Mouse (Mus musculus): ENCODE measurements around the gene Tlr8. TPM values are rescaled to one million over a fixed set of nuclear protein-coding genes. Genes with fewer than 3 reads are reported as not detected.

Gene Tlr8
- polyA plus RNA-seq, 1 experiment from 2014 or later, result 0.27 TPM

DNA sequence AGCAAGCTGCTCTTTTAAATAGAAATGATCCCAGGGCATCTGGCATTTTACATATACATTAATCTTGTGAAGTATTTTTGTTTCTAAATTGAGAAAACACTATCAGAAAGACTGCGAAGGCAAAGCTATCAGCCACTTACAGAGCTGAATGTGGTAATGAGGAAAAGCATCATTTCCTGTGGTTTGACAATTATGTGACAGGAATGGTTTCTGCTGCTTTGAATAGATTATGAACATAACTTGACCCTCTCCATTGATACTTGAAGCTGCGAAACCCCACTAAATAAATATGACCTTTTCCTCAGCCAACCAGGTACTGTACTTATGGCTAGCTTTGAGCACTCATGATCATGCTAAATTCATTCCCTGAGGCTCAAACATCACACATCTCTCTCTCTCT lies 62.8 kb downstream of the Tlr8 start:
- Histone ChIP-seq H3K27ac (ENCODE audit: poor library complexity, severe bottlenecking) (no peak overlapping the region), H3K36me3 (no peaks in the 10 kb centered on the region), H3K4me2 (no peak overlapping the region), H3K9me3 (replicated peaks) (no peaks in the 10 kb centered on the region), H3K27me3 (replicated peaks) (no peaks in the 10 kb centered on the region), H3K4me3 (no peak overlapping the region), H3K4me1 (replicated peaks) (no peaks in the 10 kb centered on the region), H3K9ac (no peak overlapping the region)
- 62% methylated on average over 2 of the region's 2 CpGs for WGBS
- no peak for ATAC-seq (ENCODE audit: insufficient number of reproducible peaks, low FRiP score)

DNA sequence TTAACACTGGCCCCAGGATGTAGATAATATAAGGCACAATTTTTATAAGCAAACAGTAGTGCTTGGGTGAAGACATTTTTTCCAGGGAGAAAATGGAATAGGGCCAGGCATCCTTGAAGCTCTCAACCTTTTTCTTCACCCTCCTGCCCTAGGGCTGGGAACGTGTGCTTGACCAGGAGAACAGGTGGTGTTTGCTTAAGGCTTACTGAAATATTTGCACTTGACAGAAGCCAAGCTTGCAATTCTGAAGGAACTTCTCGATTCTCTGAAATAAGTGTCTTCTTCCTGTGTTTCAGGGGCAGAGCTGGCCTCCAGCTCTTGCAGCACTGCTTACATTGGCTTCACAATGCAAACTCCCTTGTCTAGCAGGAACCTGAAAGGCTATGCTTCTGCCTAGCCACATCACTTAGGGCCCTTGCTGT lies 68.9 kb downstream of the Tlr8 start:
- H3K27me3 ChIP-seq (replicated peaks), result no peaks in the 10 kb centered on the region
- H3K4me1 ChIP-seq (replicated peaks), result no peaks in the 10 kb centered on the region
- H3K36me3 ChIP-seq, result no peaks in the 10 kb centered on the region
- H3K4me2 ChIP-seq, result no peak overlapping the region
- ATAC-seq (ENCODE audit: insufficient number of reproducible peaks, low FRiP score), result no peak
- H3K9me3 ChIP-seq (replicated peaks), result 0 out of 2 replicates have a peak, but pooled peaks cover 3% of the 10 kb centered on the region
- H3K9ac ChIP-seq, result no peak overlapping the region
- H3K4me3 ChIP-seq, result no peak overlapping the region
- no peak overlapping the region for H3K27ac ChIP-seq (ENCODE audit: poor library complexity, severe bottlenecking)
- 48% methylated on average over 2 of the region's 2 CpGs for WGBS

Other genes with a start within 250 kb of the Tlr8 start
- 3,404 and 3,505 TPM in 2 replicates for gene Tmsb4x, start 55.0 kb downstream of the Tlr8 start, polyA plus RNA-seq (2016; fragmentation: Nextera tagmentation; extraction: Ambion mirVana)
- gene Tlr7, start 66.2 kb upstream of the Tlr8 start, polyA plus RNA-seq (2016; fragmentation: Nextera tagmentation; extraction: Ambion mirVana), result 0.28 and 0.42 TPM in 2 replicates
- 41.9 and 45.0 TPM in 2 replicates for gene Prps2, start 118.4 kb upstream of the Tlr8 start, polyA plus RNA-seq (2016; fragmentation: Nextera tagmentation; extraction: Ambion mirVana)